Mouse (Mus musculus): ENCODE measurements at regions not wholly inside any gene's neighbourhood (a gene's known extent, or its start where the extent isn't known, plus 50 kb on each side); places are given as distances from the start of the nearest gene placed in this dataset.

DNA sequence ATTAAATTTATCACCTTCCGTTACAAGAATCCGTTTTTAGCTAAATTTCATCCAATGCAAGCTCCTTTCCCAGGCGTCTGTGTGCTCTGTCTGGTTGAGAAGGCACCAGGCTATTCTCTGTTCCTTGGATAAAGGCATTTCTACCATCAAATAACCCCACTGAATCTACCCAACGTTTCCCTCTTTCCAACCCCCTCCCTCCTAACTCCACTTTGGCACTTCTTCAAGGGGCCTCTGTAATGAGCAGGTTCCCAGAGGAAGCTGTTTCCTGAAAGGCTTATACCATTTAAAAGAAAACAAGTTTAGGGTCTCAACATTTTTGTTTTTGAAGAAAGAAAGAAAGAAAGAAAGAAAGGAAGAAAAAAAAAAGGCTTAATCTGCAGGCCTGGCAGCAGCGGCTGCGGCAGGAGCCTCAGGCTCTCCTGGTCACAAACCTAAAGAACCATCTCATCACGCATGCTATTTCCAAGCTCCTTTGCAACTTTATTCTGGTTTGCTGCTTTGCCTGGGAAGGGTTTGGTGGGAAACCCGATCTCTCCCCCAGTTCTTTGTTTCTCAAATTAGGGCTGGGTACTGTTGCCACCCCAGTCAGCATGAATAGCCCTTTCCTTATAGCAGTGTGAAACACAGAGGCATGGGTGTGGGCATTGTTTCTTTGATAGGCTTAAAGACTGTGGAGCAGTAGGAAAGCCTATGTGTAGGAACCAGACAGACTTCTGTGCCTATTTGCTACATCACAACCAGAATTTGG lies 160.5 kb upstream of the Tnc start:
- no peak for DNase-seq (ENCODE audit: low spot score)

DNA sequence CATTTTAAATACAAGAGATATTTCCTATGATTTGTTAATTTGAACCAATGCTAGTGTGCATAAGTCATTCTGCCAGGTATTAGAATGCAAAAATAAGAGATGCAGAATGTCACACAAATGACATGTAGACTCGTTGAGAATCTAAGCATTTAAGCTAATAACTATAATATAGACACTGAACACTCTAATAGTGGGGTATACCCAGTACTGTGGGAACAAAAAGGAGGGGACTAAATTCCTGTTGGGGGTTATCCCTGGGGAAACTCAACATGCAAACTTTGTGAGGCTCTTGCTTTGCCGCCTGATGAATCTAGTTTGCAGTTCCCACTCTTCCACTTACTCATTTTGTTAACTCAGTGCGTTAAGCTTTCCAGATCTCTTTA lies 154.0 kb upstream of the Tnc start:
- no peak for DNase-seq (ENCODE audit: low spot score)

DNA sequence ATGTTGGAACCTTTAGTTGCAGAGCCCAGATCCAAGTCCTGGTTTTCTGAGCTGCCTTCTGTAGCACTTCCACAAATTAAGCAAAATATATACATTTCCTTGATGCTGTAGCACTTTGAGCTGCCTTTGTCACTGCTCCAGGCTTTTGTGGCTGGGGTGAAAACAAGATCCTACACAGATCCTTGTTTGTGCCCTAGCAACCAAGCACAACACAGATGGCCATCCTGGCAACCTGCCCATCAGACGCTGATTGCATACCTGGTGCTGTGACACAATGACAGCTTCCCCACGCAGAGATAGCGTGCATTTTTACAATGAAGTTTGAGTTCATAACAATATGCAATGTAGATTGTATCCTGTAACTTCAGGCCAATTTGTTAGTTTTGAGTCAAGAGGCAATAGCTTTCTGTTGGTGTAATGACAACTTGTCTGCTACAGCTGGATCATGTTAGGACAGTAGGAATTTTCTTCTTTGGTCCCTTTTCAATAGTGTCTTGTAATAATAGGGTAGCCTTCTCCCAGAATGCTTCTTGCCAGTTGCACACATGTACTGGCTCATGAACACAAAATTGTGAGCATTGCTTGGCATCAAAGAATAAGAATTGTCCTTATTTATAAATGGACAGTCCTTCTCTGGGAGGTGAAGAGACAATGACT lies 153.5 kb upstream of the Tnc start:
- peak; percentile 5 for DNase-seq (ENCODE audit: low spot score)

DNA sequence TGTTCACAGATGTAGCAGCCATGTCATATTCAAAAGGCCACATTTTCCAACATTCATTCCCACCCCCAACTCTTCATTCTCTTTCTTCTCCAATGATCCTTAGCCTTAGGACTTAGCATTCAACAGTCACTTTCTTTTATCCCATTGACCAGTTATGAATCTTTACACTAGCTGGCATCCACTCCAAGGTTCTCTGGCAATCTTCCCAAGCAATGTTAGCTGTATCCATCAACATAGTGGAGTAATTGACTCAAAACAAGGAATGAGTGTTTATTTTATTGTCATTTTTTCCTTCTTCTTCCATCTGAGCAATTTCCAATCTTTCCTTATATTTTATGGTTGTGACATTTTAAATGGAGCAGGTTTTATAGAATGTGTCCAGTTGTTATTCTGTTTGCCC lies 138.2 kb upstream of the Tnc start:
- no peak for DNase-seq (ENCODE audit: low spot score)

DNA sequence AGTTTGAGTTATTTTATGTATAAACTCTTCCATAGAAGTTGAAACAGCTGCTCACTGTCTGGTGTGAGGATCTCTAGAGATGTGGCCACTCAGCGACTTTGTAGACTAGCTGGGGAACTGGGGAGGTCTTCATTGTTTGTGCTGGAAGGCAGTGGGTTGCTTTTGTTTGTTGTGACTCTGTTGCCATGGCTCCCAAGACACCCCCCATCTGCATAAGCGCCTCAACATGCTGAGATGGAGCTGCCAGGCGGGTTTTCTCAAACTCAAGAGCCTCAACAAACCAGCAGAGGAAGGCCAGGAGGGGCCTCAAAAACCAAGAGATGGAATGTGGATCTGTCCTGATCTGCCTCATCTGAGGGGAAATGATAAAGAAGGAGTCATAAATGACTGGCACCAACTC lies 129.1 kb upstream of the Tnc start:
- no peak for DNase-seq (ENCODE audit: low spot score)

DNA sequence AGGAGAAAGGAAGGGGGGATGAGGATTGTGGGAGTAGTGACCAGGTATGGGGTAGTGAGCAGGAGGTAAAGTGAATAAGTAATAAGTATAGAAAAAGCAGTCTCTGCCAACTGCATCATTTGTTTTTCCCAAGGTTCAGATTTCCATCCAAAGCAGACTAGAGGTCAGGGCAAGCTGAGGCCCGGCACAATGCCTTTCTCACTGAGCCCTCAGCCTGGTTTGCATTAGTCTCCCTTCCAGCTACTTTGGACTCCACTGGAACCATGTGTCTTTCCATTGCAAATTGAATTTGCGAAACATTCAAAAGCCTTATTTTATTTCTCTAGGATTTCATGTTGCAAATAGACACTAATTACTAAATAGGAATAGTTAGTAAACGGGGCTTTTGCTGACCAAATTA lies 124.7 kb upstream of the Tnc start:
- no peak for DNase-seq (ENCODE audit: low spot score)

DNA sequence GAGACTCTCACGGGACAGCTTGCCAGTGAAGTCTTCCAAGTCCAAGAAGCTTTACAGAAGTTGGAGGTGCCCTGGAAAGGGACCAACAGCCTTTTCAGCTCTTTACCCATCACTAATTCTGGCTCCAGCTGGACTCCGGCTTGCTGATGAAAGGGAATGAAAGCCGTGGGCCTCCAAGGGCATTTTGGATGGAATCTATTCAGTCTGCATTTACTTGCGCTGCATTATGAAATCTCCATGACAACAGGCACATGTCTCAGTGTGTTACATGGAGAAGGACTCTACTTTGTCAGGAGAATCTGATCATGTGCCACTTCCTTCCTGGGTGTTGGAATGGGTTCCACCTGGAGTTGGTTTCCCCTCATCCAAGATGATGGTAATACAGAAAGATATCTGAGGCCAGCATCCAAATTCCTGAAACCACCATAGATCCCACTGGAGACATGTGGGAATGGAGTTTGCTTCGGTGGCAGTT lies 102.2 kb upstream of the Tnc start:
- DNase-seq (ENCODE audit: low spot score) = no peak

DNA sequence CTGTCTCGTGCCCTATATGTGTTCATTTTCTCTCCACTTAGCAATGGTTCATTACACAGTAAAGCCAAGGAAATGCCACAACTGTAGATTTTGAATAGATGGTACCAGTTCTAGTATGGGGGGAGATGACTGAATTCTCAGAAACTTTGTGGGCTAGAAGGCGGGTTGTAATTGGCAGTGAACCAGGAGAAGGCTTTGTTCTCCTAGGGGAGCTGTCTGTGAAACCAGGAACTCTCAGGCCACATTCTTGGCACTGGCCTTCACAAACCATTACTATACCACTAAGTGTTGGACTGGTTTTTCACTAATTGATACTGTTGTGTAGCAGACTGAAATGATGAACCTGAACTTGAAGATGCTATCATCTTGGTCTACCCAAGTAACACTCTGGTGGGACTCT lies 99.1 kb upstream of the Tnc start:
- no peak for DNase-seq (ENCODE audit: low spot score)

DNA sequence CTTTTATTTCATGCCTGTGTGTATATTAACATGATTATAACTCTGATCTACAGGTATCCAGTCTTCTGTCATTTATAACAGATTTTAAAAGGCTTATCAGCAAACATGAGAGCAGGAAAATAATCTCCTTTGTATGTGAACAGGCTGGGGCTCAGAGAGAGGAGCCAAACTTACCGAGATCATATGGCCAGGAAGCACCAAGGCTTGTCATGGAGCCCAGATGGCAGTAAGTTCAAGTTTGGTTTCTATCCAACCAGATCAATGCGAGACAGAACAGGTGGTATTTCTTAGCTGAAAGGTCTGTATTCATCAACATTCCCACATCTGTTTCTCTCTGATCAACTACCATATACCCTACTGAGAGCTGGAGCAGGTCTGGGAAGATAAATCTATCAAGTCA lies 96.1 kb upstream of the Tnc start:
- DNase-seq (ENCODE audit: low spot score) = no peak

DNA sequence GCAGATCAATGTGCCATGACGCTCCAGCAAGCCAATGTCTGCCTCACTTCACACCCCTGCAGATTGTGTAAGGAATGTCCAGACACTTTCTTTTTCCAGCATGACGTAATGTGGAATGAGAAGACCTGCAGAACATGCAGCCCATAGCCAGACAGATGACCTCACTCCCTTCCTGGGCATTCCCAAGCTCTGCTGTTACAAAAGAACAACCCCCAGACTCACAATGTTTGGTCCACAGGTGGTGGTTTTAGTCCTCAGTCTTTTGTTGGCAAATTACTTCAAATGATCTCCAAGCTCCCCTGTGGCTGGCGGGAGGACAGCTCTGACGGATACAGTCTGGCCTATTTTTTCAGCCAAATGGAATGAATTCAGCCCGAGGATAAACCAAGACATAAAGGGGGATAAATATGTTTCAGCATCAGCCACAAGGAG lies 95.6 kb upstream of the Tnc start:
- no peak for DNase-seq (ENCODE audit: low spot score)

DNA sequence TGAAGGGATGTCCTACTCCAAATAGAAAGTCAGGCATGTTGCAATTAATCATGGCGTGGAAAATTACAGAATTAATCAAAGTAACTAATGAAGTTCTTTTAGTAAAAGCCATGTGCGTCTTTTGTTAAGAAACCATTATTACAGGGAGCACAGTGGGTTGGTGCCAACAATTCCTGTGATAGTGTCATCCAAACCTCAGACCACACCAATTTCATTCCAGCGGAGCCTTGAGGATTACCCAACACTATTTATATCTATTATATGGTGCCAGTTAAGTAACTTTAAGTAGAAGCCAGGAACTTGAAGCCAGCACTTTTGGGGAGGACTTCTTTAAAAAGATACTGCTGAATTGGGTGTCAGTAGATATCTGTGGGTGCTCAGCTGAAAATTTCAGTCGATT lies 93.0 kb upstream of the Tnc start:
- no peak for DNase-seq (ENCODE audit: low spot score)

DNA sequence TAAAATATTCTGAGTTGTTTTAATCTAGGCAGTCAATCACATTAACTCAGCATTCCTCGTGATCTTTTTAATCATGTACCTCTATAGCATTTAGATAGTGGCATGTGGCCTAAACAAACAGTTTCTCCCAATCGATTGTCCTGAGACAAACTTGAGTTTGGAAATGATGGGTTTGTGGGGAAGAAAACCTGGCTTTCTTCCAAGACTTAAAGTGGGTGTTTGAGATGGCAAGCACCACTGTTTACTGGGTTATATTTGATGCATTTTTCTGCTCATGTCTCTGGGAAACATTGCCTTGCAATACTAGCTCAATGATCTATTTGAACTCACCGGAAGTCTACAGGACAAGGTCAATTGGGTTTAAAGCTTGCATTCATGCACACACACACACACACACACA lies 88.2 kb upstream of the Tnc start:
- no peak for DNase-seq (ENCODE audit: low spot score)

DNA sequence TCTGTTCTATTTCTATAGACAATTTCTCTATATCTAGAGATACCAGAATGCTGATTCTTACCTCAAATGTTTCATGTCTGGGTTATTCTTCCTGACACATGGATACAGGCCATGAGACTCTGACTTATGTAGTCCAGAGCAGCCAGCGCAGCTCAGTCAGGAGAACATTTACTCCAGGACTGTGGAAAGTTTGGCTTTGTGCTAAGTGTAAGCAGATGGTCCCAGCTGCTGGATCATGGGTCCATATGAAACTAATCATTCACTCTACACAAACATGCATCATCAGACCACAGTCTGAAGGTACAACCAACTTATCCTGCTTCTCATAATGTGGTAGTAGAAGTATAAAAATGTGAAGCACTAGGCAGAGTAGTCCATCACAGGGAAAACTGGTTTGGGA lies 82.5 kb upstream of the Tnc start:
- no peak for DNase-seq (ENCODE audit: low spot score)

DNA sequence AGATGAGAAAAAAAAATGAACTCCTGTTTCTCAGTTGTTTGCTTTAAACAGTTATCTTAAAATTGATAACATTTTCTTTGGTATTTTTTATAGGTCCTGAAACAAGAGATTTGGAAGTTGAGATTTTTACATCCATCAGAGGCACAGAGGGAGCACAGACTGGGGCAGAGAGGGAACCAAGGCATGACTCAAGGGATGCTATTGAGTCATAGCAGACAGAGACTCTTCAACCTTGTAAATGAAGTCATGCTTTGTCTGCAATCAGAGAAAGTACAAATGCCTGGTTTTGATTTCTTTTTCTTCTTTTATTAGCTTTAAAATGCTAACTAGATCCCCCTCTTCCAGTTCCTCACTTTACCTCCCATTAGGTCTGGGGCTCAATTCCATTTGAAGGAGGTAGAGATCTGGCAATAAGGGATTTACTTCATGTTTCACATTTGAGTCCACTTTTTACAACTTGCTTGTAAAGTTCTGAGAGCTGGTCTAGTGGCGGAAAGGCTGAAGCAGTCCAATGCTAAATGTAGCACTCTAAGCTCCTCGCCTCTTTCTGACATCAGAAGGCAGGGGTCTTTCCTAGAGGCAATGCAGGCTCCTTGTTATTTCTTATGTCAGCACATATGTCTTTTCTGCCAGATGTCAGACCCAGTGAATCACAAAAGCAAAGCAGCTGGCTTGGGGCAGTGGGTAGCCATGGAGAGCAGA lies 77.7 kb upstream of the Tnc start:
- DNase-seq (ENCODE audit: low spot score) = no peak

DNA sequence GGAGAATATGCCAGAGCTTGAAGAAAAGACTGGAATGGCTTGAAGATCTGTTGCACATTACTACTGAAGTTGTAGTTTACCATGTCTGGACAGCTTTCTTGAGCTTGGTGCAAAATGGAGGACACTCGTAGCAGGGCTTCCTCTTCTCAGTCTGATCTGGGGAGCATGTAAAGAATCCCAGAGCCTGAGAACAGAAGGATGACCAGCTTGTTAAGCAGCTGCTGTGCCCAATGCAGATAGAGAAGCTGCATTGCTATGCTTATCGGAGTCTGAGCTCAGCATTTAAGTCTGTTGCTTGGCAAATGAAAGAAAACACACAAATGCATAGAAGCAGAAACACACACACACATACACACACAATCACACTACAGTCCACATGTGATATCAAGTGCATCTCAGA lies 76.9 kb upstream of the Tnc start:
- DNase-seq (ENCODE audit: low spot score) = no peak

DNA sequence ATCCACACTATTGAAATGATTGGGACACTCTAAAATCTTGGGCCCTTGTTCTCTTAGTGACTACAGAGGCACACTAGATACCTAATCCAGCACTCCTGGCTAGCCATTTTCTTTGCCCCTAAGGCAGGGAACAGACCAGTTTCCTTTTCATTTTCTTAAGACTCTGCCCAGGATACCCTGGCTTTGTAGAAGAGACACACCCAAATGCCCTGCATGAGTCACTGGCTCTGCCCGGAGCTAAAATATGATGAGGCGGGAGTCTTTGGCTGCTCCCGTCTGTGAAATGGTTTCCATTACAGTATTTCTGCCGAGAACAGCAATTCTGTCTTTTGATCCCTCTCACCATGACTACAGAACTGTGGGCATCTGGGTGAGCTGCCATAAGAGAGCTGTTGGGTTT lies 51.4 kb upstream of the Tnc start:
- no peak for DNase-seq (ENCODE audit: low spot score)
